Mouse (Mus musculus): ENCODE data around the gene Kalrn. TPM values are rescaled to one million over a fixed set of nuclear protein-coding genes. Genes with fewer than 3 reads are reported as not detected.
A peak's percentile ranks its signal among the peaks of the same experiment; 100 is the strongest.

Gene Kalrn
- total RNA-seq, 2 experiments from 2014 or later = 30.2 to 32.1 TPM

DNA sequence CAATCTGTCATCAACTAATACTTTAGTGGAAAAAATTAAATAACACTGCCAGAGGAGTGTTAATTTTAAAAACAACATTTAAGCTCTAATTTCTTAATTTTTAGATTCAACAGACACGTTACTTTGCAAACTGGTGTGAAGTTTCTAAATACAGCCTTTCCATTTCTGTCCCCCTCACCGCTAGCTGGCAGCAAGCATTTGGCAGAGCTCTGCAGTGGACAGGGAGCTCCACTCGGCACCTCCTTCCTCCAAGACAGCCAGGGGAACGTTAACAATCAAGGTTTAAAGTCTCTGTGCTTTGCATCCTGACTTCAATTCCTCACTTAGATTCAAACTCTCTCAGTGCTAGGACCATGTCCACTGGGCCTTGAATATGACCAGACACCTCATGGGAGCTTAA is 106.7 kb downstream of the Kalrn start:
- intact Hi-C loops (cut with DNase I) = no loop called here
- DNase-seq = no peak

- peak; percentile 52 to 55 for DNase-seq
- intact Hi-C loops (cut with DNase I) = no loop called here
Observed at GRCm38 (mm10) chr16:34456314-34456713, 117.0 kb downstream of the Kalrn start.

GRCm38 (mm10) chr16:34445666-34446065 is 127.7 kb downstream of the Kalrn start:
- no peak for DNase-seq
- intact Hi-C loops (cut with DNase I) = no loop called here

DNA sequence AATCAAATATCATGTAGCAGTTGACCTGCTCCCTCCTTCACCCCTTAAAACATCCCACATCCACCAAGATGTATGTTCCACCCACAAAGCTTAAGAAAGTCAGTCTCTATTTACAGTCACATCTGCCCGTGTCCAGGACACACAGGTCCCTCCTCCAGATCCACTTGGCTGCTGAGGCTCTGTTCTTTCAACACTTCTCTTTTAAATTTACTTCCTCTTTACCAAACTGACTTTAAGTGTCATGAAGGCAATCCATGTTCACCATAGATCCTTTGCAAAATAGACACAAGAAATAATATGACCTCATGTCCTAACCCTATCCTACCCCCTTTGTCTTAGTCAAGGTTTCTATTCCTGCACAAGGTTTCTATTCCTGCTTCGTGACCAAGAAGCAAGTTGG is 131.6 kb downstream of the Kalrn start:
- no peak for DNase-seq
- intact Hi-C loops (cut with DNase I) = loop anchor here (5.0 kb wide), 2 partner anchors 51 to 99 kb away; no protein-coding TSS in a partner anchor

DNA sequence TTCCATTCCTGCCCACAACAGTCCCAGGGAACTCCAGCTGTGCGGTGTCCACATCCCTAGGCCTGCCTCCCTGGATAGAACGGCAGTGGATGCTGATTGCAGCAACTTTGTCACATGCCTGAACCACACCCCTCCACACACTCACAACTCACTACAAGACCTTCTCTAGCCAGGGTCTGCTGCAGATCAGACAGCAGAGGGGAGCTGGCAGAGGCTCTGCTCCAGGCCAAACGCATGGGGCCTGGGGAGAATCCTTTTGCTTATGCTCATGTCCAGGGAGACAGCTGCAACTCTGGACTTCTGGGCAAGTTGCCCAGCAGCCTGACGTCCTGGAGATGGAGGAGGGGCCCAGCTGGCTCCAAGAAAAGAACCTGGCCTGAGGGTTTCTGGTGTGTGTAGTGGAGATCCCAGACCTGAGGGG is 132.3 kb downstream of the Kalrn start:
- intact Hi-C loops (cut with DNase I) = loop anchor here (5.0 kb wide), 2 partner anchors 51 to 99 kb away; no protein-coding TSS in a partner anchor

DNA sequence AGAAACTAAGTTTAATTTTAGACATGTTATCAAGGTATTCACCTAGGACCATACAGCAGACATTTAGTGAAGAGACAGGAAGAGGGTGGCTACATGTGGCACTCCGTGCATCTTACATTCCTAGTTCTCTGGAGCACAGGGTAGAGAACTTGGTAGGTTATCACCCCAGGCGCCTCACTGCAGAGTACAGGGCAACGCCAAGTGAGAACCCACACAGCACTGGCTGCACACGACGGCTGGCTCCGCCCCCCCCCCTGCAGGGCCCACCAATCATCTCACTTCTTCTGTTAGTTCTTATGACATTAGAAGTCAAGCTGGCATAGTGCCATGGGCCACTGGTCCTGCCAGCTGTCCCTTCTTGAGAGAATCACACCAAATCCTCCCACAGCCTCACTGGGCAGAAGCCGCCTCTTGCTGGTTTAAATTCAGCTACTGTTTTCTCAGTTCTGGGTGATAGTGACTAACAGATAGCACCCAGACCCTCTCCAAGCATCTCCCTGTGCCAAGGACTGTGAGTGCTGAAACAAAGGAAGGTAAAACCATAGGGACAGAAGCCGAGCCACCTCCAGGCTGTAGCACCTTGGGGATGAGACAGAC is 133.2 kb downstream of the Kalrn start:
- DNase-seq = no peak
- intact Hi-C loops (cut with DNase I) = loop anchor here (5.0 kb wide), 2 partner anchors 52 to 98 kb away; no protein-coding TSS in a partner anchor

More for the DNA sequence above, 132.3 kb downstream of the Kalrn start:
- DNase-seq = peak; percentile 81 to 82

- intact Hi-C loops (cut with DNase I) = no loop called here
- no peak for DNase-seq
Observed at GRCm38 (mm10) chr16:34430131-34430530, 143.2 kb downstream of the Kalrn start.

GRCm38 (mm10) chr16:34427654-34428053 is 145.7 kb downstream of the Kalrn start:
- intact Hi-C loops (cut with DNase I) = no loop called here
- no peak for DNase-seq

DNA sequence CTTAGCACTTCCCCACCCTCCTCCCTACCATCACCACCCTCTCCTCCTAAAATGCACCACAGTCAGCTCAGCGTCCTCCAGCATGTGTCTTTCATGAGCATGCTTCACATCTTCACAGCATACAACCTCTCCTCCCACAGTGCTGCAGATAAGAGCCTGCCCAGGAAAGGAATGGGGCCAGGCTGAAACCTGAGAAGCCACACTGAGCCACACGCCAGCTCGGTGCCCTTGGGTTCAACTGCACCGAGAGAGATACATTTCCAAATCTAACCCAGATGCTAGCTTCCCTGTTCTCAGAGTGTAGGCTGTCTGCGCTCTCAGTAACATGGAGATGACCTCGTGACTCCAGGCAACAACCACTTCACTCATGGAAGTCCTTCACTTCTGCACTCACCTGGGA is 151.9 kb downstream of the Kalrn start:
- intact Hi-C loops (cut with DNase I) = no loop called here
- DNase-seq = peak; percentile 28 to 42

GRCm38 (mm10) chr16:34417966-34418365 is 155.4 kb downstream of the Kalrn start:
- DNase-seq = no peak
- intact Hi-C loops (cut with DNase I) = no loop called here

- intact Hi-C loops (cut with DNase I) = no loop called here
- DNase-seq = no peak
Observed at GRCm38 (mm10) chr16:34417383-34417782, 155.9 kb downstream of the Kalrn start.

DNA sequence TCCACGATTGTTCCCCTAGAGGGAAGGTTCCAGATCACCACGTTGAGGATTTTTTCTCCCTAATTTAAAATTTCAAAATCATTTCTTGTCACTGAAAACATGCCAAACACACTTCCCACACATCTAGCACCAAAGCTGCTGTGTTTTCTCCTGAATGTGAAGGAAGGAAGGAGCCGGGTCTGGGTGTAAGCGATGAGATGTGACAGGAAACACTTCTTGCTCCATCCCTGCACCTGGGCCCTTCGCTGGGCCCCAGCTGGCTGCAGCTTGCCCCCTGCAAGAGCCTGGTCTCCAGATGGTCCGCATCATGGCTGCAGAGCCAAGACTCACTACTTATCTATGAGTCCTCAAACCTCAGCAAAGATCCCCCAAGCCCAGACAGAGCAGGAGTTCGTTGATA is 158.8 kb downstream of the Kalrn start:
- intact Hi-C loops (cut with DNase I) = no loop called here
- DNase-seq = peak; percentile 44 to 59

DNA sequence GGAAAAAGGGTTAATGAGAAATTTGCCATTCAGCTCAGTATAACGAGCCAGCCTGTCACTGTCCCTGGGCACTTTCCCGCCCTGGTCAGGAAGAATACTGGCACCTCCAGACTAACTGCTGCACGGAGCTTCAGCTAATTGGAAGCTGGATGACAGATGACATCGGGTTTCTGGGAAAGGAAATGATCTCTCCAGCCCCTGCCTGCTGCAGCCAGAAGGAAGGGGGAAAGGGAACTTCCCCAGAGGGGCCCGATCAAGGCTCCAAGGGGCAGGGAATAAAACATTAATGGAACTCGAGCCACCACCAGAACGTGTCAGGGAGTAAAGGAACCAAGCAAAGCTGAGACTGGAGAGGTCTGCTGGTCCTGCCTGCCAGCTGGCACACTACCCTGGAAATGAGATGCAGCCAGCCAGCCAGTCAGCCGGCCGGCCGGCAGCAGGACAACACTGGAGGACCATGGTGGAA is 159.4 kb downstream of the Kalrn start:
- intact Hi-C loops (cut with DNase I) = no loop called here
- peak; percentile 77 to 82 for DNase-seq

- intact Hi-C loops (cut with DNase I) = no loop called here
- no peak for DNase-seq
Observed at GRCm38 (mm10) chr16:34407036-34407435, 166.3 kb downstream of the Kalrn start.

- intact Hi-C loops (cut with DNase I) = no loop called here
- DNase-seq = no peak
Observed at GRCm38 (mm10) chr16:34405094-34405493, 168.2 kb downstream of the Kalrn start.

GRCm38 (mm10) chr16:34401216-34401615 is 172.1 kb downstream of the Kalrn start:
- intact Hi-C loops (cut with DNase I) = no loop called here
- peak in 1 of 2 experiments; percentile 9 for DNase-seq

DNA sequence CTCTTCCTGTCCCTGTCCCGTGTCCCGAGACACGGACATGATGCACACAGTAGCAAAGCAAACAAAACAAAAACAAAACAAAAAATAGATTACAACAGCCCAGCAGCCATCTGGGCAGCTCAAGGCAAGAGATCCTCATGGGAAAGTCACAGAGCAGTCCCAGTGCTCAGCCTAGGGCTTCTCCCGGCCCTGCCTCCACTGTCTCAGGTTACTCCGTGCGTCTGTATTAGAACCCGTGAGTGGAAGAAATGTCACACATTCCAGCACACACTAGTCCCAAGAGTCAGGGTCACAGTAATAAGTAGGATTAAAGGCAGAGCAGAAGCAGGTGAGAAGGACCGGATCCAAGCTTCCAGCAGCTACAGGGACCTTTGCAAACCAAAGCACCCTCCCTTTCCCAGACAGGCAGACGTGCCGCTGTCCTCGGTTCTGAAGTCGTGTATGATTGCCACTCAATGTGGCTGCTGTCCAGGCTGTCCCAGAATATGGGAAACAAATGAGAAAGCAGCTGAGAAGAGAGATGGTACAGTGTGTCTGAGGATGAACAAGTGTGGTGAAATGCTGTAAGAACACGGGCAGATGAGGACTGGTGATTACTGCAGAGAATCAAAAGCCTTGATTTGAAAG is 173.1 kb downstream of the Kalrn start:
- intact Hi-C loops (cut with DNase I) = no loop called here
- peak; percentile 46 to 50 for DNase-seq

GRCm38 (mm10) chr16:34395221-34395811 is 178.0 kb downstream of the Kalrn start:
- DNase-seq = peak in 1 of 2 experiments; percentile 11
- intact Hi-C loops (cut with DNase I) = no loop called here

- no peak for DNase-seq
- intact Hi-C loops (cut with DNase I) = loop anchor here (5.0 kb wide), 1 partner anchor 63 kb away; no protein-coding TSS in a partner anchor
Observed at GRCm38 (mm10) chr16:34389520-34390271, 183.6 kb downstream of the Kalrn start.

DNA sequence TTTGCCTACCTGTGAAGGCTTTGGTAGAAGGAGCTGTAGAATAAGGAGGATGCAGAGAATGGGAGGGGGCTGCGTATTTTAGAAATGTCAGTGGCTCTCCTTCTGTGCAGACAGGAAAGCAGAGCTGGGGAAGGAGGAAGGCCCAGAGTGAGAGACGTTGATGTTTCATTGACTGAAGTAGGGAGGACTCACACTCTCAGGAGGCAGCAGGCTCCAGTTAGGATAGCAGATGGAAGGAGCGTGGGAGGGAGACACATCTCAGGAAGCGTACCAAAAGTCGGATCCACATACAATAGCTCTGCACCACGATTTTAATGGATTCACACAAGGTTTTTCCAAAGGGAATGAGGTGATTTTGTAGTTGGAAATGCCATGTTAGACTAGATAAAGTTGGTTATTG is 184.5 kb downstream of the Kalrn start:
- intact Hi-C loops (cut with DNase I) = loop anchor here (5.0 kb wide), 1 partner anchor 63 kb away; no protein-coding TSS in a partner anchor
- no peak for DNase-seq

GRCm38 (mm10) chr16:34385065-34385464 is 188.3 kb downstream of the Kalrn start:
- intact Hi-C loops (cut with DNase I) = loop anchor here (5.0 kb wide), 1 partner anchor 67 kb away; no protein-coding TSS in a partner anchor
- no peak for DNase-seq

Measured in heart, postnatal 36 days (tissue).